Mouse (Mus musculus) lung, postnatal 25 days (tissue): ENCODE data around the gene Auts2.

Source experiments
- DNase-seq: peaks from one replicate; pipeline ENCODE4 v3.0.0; 2022; ENCODE audit warnings: low spot score

Gene Auts2

DNA sequence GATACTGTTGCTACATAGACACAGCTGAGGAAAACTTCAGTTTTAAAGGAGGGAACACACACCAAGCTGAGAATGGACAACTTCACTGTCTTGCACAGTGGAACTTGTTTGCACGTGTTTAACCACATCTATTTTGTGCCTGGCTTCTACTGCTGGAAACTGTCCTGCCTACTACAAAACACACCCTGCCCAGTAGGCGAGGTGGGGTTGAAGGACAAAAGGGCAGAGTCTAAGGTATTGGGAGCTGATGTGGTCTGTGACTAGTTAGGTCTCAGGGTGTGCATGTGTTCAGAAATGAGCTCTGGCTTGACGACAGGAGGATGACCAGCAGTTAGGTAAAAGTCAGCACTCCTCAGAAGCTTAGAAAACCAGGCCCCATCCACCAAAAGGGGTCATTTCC is 636.8 kb downstream of the Auts2 start:
- DNase-seq: no peak

DNA sequence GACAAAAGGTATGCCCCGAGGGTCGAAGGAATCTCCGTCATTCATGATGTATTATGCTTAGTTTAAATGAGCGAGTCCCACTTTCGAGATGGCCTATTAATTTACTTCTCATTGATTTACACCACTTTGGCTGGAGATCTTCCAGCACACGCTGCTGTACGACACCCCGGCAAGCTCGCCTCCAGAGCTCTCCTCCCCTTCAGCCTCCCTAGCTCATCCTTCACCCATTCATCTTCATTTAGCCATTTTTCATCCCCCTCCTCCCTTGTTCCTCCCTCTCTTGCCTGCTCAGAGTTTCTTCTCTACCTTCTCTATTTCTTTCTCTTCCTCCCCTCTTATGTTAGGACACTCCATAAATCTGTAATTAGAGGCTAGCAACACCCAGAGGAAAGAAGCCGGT is 638.7 kb downstream of the Auts2 start:
- DNase-seq: no peak

DNA sequence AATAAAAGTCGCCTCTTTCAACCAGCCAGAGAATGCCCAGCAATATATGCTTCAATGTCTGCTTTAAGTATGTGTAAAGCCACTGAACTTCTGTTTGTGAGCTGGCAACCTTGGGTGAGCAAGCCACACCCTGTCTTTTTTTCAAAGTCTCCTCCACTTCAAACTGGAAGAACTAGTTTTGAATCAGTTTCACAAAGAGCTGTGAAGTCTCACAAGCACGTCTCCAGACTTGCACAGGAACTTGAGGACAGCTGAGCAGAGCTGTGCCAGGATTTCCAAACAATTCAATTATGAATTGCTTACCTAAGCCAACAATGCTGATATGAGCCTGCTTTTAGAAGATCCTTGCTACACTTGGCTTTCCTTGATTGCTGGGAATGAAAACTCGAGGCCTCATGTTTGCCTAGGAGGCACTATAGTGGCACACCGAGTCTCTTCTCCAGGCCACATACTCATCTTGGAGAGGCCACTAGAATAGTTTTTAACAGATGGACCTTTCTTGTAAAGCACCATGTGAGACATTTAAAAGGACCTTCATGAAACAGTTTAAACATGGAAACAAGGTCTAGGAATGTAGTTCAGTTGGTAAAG is 645.0 kb downstream of the Auts2 start:
- peak; percentile 74 for DNase-seq

DNA sequence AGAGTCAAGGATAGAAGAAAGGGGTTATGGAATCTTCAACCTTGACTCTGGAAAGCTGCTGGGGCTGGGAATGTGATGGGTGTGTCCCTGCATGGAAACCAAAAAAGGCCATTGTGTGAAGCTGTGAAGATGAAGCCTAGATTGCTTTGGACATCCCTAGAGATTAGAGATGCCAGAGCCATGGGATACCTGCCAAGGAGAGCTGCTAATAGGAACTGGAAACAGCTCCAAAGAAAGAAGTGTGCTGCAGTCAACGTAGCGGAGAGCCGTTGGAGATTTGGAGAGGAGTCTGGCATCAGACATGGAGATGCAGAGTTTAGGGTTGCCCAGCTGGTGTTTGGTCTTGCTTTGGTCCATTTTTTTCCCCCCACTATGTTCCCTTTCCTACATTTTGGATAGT is 656.5 kb downstream of the Auts2 start:
- DNase-seq: no peak

DNA sequence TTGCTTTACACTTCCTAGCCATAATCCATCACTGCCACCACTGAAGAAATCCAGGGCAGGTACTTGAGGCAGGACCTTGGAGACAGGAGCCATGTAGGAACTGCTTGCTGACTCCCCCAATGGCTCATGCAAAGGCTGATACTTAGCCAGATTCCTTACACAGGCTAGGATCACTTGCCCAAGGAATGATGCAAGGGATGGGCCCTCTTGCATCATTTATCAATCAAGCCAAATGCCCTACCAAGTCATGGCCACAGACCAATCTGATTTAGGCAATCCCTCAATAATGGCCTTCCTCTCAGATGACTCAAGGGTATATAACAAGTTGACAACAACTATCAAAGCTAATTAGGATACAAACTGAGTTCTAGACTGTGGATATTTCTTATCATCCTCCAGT is 666.6 kb downstream of the Auts2 start:
- DNase-seq: peak; percentile 12

DNA sequence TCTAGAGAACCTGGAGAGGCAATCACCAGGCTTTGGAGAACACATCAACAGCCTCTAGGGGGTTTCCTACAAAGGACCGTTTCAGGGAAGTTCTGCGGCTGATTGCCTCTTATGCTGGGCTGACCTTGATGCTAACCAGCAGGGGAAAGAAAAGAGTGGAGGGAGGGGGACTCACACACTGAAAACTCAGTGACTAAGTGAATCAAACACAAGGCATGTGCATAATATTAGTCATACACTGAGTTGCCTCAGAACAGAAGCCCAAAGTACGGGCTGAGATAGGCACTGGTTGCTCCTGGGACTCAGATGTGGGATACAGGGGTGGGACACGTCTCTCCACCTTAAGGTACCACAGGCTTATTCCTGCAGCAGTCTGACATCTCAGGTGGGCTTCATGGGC is 667.2 kb downstream of the Auts2 start:
- DNase-seq: no peak

DNA sequence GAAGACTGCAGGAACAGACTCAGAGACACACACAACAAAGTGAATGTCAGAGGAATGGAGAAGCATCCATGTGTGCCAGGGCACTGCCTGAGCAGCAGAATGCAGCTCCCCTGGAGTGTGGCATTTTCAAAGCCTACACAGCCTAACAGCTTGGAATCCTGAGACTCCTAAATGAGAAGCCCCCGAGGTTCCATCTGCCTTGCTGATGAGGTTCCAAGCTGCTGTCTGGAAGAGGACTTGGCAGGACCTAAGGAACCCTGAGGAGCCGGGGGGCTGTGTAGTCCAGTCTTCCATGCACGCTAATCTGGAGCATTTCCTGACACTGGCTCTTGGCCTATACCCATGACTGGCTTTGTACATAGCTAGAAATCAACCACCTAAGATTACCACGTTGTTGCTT is 670.0 kb downstream of the Auts2 start:
- DNase-seq: no peak

DNA sequence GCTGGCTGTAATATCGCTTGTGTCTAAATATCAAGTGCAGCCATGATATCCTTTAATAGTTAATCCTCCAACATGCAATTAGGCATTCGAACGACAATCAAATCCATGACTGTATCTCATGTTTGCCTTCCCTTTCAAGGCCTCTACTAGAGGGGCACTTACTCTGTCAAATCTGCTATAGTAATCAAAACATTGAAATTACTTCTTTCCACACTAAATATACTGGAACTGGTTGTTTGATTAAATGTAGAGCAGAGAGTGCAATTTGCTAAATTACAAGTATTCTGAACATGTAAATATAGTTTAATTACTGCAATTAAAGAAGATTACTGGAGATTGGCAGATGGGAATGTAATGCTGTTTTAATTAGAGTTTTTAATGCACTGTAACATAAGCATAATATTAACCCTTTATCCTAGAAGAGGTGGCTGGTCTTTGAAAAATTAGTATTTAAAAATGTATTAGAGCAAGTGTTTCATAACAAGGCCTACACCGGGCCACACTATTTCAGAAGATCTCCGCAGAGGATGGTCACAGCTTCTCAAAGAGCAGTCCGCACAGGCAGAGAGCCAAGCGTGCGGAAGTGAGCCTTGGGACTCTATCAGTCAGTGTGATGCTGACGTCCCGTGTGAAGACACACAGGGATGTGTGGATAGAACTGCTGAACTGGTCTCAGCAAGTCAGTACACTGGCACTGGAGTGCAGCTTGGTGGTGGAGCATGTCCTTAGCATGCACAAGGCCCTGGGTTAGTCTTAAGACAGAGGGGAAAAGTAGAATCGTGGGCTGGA is 673.2 kb downstream of the Auts2 start:
- no peak for DNase-seq

DNA sequence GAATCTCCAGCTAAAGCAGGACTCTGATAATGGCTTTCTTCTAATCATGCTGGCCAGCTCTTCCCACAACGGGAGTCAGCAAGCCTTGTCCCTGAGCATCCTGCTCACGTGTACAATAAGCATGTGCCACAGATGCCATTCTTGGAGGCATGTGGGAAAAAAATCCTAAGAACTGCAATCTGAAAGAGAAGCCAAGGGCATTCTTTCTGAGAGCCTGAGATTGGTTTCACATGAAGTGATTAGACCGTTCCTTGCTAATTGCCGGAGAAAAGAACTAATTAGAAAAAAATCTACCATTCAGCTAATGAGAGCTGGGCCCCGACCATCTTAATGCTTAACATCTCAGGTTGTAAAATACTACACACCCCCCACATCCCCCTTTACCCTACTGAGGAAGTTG is 677.9 kb downstream of the Auts2 start:
- no peak for DNase-seq

DNA sequence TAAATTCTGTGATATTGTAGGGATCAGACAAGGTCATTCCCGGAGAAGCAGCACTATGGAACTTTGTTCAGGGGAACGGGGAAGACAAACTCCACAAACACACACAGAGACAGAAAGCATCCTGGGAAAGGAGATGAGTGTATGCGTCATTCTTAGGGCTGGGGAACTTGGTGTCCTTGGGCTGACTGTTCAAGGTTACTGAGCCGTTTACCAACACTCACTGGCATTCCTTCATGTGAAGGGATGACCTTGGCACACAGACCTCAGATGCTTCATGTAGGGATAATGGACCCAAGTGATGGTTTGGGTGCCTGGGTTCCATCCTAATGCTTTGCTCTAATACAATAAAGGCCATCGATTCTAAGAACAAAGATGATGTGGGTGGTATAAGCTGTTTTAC is 685.2 kb downstream of the Auts2 start:
- no peak for DNase-seq

DNA sequence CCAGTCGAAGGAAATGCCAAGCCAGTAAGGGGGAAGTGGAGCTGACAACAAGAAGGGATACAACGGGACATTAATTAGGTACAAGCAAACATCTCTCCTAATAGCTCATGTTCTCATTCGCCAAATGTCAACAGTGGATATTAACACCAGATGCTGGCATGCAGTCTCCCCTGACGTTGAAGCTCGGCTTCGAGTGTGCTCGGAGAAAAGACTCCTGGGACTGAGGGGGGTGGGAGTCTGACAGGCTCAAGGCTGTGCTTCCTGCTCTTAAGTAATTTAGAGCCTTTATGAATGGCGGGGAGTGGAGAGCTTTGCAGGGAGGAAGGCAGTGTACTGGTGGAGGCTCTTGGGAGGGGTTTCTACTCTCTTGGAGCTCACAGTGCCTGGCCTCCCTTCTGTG is 687.8 kb downstream of the Auts2 start:
- DNase-seq: peak; percentile 41

DNA sequence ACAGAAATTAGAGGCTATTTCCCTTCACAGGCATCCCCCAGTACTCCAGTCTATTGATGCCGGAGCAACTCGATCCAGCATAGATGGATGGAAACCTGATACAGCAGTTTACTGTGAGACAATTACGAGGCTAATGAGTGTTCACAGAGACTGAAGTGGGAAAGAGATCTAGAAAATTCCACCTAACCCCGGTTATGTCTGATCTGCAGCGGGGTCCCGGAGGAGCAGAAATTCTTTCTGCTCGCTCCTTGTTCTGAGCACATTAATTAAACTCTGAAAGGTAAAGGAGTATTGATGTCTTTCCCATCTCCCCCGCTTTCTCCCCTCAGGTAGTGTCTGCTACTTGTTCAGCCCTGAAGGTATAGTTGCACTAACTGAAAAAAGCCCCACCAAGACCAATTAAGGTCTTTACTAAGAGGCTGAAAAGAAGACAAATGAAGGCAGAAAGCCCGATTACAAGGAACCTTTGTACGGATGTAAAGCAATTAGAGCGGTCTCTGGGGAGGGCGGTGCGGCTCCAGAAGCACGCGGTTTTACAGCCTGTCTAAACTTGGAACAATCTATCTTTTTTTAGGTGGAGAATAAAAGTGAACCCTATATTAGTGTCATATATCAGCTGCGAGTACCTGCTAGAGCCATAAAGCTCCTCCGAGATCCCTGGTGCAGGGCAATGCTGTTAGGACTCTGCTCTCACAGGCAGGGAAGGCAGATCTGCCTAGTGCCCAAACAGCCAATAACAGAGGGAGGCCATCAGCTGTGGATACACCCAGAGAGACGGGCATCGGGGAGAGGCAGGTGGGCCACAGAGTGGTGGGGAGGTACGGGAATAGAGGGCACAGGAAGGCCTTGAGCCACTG is 691.3 kb downstream of the Auts2 start:
- no peak for DNase-seq

DNA sequence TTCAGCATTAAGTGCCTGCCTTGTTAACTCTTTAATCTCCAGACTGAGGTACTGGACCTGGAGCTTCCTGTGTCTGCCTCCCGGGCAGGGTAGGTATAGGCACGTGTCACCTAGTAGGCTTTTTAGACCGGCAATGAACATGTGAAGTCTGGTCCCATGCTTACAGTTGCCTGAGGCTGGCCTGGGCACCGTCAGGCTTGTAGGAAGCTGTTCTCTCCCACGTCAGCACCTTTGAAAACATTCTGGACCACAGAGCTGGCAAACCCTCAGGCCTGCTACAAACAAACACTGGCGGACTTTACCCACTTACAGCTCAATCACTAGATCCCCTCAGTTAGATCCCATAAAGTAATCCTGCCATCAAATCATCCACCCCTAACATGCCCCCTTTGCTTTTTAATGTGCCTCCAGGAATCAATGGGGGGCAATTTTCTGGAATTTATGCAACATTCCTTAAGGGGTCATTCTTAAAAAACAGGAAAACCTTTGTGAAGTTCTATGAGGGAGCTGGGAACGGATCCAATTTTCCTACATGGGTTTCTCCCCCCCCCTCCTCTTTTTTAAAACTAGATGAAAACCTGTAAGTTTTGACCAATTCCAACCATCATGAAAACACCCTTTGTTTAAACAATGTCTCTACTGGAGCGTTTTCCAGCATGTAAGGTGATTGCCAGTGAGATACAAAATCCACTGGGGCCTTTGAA is 692.4 kb downstream of the Auts2 start:
- DNase-seq: no peak

DNA sequence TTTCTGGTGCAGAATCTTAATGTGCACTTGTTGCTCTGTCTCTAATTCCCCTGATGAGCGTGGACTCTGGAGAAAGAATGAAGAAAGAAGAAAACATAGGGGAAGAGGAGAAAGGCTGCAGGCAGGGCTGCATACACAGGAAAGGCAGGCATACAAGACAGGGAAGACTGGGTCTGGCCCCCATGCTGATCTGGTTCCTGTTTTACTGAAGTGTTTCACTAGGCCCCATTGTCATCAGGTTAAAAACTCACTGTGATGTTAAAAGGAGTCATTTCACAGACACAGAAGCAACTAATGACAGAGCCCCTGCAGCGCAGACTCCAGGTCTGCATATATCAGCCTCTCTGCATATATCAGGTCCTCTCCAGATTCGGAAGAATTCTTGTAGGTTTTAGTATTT is 693.5 kb downstream of the Auts2 start:
- DNase-seq: no peak

DNA sequence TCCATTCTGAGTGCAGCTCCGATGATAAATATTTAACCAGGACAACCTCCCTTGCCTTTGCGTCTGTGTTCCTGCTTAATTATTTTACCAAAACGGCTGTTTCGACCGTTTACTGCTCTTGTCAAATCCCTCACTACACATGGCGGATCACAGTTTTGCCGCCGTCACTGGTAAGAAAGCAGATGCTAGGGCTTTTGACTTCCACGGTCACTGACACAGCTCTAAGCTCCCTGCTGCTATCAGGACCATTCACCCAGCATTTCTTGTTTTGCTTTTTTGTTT is 698.7 kb downstream of the Auts2 start:
- no peak for DNase-seq

DNA sequence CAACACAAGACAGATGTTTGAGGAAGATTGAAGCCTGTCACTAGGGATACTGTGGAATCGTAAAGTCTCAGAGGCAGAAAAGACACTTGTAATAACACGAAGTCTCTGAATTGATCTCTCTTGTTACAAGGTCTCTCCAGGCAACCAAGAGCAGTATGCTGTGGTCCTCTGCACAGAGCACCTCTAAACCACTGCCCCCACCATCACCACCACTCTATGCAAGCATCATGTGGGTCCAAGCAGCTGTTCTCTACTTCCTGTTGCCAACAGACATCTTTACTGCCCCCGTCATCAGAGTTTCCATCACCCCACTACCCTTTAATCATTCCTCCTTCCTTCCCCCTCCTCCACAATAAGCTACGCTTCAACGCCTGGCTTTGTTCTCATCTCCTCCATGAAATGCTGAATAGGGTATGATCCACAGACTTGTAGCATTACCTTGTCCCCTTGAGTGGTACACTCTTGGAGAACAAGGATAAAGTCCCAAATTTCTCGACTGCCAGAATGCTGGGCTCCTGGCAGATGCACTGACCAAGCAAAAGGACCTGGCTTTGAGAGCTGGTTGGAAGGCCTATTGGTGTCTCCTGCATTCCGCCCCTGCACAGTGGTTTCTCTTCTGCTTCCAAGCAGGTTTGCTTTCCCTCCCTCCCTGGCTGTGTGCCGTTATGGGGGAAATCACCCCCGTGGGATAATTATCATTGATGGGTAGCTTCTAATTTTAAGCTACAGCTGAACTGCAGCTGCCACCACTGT is 699.2 kb downstream of the Auts2 start:
- no peak for DNase-seq

DNA sequence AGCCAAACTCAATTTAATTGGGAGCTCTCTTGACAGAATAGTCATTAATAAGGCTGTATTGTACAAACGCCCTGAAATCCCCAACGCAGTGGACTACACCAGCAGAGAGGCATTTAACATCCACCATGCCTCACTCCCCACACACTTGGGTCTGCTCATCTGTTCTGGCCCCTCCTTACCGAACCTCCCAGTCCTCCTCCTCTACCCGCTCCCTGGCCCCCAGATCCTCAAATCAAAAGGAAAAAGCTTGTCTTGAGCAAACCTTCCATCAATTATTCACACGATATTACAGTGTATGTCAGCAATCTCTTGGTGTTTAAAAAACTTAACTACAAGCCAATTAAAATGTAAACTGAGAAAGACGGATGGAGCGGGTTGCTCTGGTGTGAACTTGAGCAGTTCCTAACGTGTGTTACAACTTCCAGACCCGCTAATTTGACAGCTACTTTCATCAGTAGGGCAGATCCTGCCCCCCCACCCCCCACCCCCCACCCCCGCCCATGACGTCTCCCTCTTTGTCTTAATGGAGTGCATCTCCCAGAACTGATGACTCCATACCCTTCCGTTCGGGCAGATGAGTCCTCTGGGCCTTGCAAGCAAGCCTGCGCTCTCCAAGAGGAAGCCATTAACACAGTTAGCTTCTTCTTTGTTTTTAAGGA is 703.4 kb downstream of the Auts2 start:
- DNase-seq: no peak

DNA sequence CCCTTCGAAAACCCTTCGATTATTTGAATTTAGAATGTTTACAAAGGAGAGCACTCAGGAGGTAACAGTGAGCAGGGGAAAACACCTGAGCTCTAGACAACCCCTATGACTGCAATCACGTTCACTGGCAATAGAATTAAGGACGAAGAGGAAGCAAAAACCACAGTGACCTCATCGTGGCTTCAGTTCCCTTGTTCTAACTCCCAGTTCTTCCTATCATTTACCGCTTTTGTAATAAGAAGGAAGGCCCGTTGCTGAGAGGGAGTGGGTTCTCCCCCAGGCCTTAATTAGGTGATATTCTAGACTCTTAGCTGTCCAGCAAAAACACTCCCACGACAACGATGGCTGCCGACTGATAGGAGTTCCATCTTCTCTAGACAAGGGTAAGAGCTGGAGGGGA is 704.1 kb downstream of the Auts2 start:
- DNase-seq: no peak

DNA sequence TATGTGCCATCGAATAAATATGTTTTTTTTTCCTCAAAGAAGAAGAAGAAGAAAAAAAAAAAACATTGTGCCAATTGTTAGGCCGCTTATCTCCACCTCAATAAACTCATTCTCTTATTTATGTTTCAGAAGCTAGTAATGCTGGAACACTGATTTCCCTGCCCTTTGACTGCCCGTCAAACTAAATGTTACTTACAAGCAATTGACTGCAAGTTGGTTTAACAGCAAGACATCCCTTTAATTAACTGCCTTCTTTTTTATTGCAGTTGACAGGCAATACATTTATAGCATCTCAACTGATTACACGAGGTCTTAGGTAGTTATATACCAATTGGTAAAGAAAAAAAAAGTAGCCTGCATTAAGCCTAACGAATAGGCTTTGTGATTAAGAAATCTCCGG is 705.1 kb downstream of the Auts2 start:
- DNase-seq: no peak

DNA sequence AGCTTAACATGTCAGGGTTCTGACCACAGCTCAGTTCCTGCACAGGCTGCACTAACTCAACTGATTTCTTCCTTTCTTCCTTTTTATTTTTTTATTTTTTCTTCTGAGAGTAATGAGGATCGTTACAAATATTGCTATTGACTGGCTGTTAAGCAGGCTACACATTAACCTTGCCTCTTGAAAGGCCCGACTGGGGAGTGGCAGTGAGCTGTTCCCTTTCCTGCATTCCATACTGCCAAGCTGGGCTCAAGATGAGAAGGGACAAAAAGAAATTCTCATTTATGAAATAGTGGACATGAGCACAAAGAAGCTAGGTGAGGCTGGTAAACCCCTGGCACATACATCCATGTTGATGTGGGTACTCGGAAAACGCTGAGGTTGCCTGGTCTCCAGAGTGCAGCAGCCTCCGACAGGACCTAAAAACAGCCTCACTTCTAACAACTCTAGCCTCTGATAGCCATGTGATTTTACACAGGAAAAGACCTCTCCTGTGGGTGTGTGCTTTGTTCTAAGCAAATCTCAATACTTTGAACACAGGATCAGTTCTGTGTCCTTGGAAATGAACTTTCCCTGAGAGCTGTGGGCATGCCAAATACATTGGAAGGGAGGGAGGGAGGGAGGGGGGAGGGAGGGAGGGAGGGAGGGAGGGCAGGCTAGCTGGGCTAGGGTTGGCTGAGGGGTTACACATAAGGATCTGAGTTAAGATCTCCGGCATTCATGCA is 707.0 kb downstream of the Auts2 start:
- no peak for DNase-seq
